Mouse (Mus musculus): ENCODE results near the gene Poln.

The Poln gene

GRCm38 (mm10) chr5:34119121-34119856 lies 50.0 kb downstream of the Poln start:
- in situ Hi-C loops (cut with MseI, MboI), result no loop called here

GRCm38 (mm10) chr5:34105681-34106080 lies 63.6 kb downstream of the Poln start:
- in situ Hi-C loops (cut with MseI, MboI), result no loop called here

GRCm38 (mm10) chr5:34097333-34097732 lies 71.9 kb downstream of the Poln start:
- in situ Hi-C loops (cut with MseI, MboI), result no loop called here

- in situ Hi-C loops (cut with MseI, MboI), result no loop called here
Observed at GRCm38 (mm10) chr5:34093021-34093420, 76.2 kb downstream of the Poln start.

GRCm38 (mm10) chr5:34032520-34032919 lies 136.7 kb downstream of the Poln start:
- in situ Hi-C loops (cut with MseI, MboI), result no loop called here

GRCm38 (mm10) chr5:34031022-34031421 lies 138.2 kb downstream of the Poln start:
- in situ Hi-C loops (cut with MseI, MboI), result no loop called here

GRCm38 (mm10) chr5:34030101-34030500 lies 139.1 kb downstream of the Poln start:
- in situ Hi-C loops (cut with MseI, MboI), result no loop called here

GRCm38 (mm10) chr5:34018968-34019367 lies 150.3 kb downstream of the Poln start:
- in situ Hi-C loops (cut with MseI, MboI), result no loop called here

GRCm38 (mm10) chr5:34014652-34015051 lies 154.6 kb downstream of the Poln start:
- in situ Hi-C loops (cut with MseI, MboI), result no loop called here

- in situ Hi-C loops (cut with MseI, MboI), result no loop called here
Observed at GRCm38 (mm10) chr5:34007392-34007941, 161.8 kb downstream of the Poln start.

- in situ Hi-C loops (cut with MseI, MboI), result no loop called here
Observed at GRCm38 (mm10) chr5:34006832-34007231, 162.4 kb downstream of the Poln start.

GRCm38 (mm10) chr5:34004618-34005017 lies 164.6 kb downstream of the Poln start:
- in situ Hi-C loops (cut with MseI, MboI), result no loop called here

- in situ Hi-C loops (cut with MseI, MboI), result no loop called here
Observed at GRCm38 (mm10) chr5:34002636-34003035, 166.6 kb downstream of the Poln start.

GRCm38 (mm10) chr5:34001401-34001800 lies 167.8 kb downstream of the Poln start:
- in situ Hi-C loops (cut with MseI, MboI), result no loop called here

- in situ Hi-C loops (cut with MseI, MboI), result no loop called here
Observed at GRCm38 (mm10) chr5:34000809-34001208, 168.4 kb downstream of the Poln start.

- in situ Hi-C loops (cut with MseI, MboI), result no loop called here
Observed at GRCm38 (mm10) chr5:33999466-34000090, 169.7 kb downstream of the Poln start.

GRCm38 (mm10) chr5:33998505-33998877 lies 170.8 kb downstream of the Poln start:
- in situ Hi-C loops (cut with MseI, MboI), result no loop called here

- in situ Hi-C loops (cut with MseI, MboI), result no loop called here
Observed at GRCm38 (mm10) chr5:33997829-33998504, 171.3 kb downstream of the Poln start.

- in situ Hi-C loops (cut with MseI, MboI), result no loop called here
Observed at GRCm38 (mm10) chr5:33997051-33997741, 172.1 kb downstream of the Poln start.

GRCm38 (mm10) chr5:33996694-33997045 lies 172.6 kb downstream of the Poln start:
- in situ Hi-C loops (cut with MseI, MboI), result no loop called here

GRCm38 (mm10) chr5:33995843-33996693 lies 173.2 kb downstream of the Poln start, which contains the start of gene Nat8l:
Gene Nat8l, plus strand, starts transcription at chr5:33995984.
- in situ Hi-C loops (cut with MseI, MboI), result no loop called here
